Mouse (Mus musculus) embryonic facial prominence, embryonic 11.5 days (tissue): Measurements from ENCODE around the gene Eno1. TPM values are rescaled to one million over a fixed set of nuclear protein-coding genes. Genes with fewer than 3 reads are reported as not detected.

ENCODE experiments used
- ATAC-seq: fragments of 200-750 bp; cut with Nextera tagmentation; replicated peaks from 2 replicates; pipeline ENCODE4 v1.8.0; 2017; ENCODE audit warnings: low read depth; ENCODE audit not compliant: insufficient number of reproducible peaks, low FRiP score, low TSS enrichment
- DNase-seq: peaks from one replicate; pipeline ENCODE4 v3.0.0-alpha.2; 2015; ENCODE audit warnings: low spot score
- H3K27ac ChIP-seq: fragments of 300-500 bp; sonication (generic); replicated peaks from 2 replicates; pipeline ENCODE4 v1.5.1; 2014; ENCODE audit warnings: mild to moderate bottlenecking, low read depth, low read length, control low read depth
- H3K27me3 ChIP-seq: fragments of 300-500 bp; sonication (generic); 2 replicates; pipeline ENCODE4 v1.6.1; 2014; ENCODE audit warnings: mild to moderate bottlenecking, low read length, moderate library complexity, mixed read lengths; ENCODE audit not compliant: control insufficient read depth, insufficient read depth
- H3K36me3 ChIP-seq: fragments of 300-500 bp; sonication (generic); replicated peaks from 2 replicates; pipeline ENCODE4 v1.6.1; 2014; ENCODE audit warnings: low read depth, mild to moderate bottlenecking, low read length, moderate library complexity, mixed read lengths; ENCODE audit not compliant: control insufficient read depth, insufficient read depth
- H3K4me1 ChIP-seq: fragments of 300-500 bp; sonication (generic); 2 replicates; pipeline ENCODE4 v1.6.1; 2014; ENCODE audit warnings: low read length, mixed read lengths; ENCODE audit not compliant: control insufficient read depth, insufficient read depth
- H3K4me2 ChIP-seq: fragments of 300-500 bp; sonication (generic); 2 replicates; pipeline ENCODE4 v1.6.1; 2014; ENCODE audit warnings: low read depth, mild to moderate bottlenecking, control low read depth, low read length, moderate library complexity
- H3K4me3 ChIP-seq: fragments of 300-500 bp; sonication (generic); 2 replicates; pipeline ENCODE4 v1.5.1; 2014; ENCODE audit warnings: low read depth, low read length, control low read depth
- H3K9ac ChIP-seq: fragments of 300-500 bp; sonication (generic); replicated peaks from 2 replicates; pipeline ENCODE4 v1.6.1; 2014; ENCODE audit warnings: mild to moderate bottlenecking, control low read depth, low read length
- H3K9me3 ChIP-seq: fragments of 300-500 bp; sonication (generic); replicated peaks from 2 replicates; pipeline ENCODE4 v1.6.1; 2016; ENCODE audit warnings: mild to moderate bottlenecking, low read length, inconsistent platforms, mixed read lengths; ENCODE audit not compliant: control insufficient read depth
- WGBS: fragments of 180-500 bp; shearing (Covaris S2); extraction: QIAGEN DNeasy Blood & Tissue Kit; methylation state at CpG from one replicate; pipeline ENCODE4 v1.1.7; 2014; 5-methylcytosine and 5-hydroxymethylcytosine counted together
- polyA plus RNA-seq: library from polyadenylated mRNA; unstranded; fragments of >200 nt; fragmentation: Nextera tagmentation; extraction: Ambion mirVana; gene quantifications from 2 replicates; pipeline ENCODE4 v1.2.1, GENCODE M21; 2014

Gene Eno1
- polyA plus RNA-seq, 1 experiment from 2014 or later: 1,873 TPM

GRCm38 (mm10) chr4:150291900-150292299 is 55.4 kb downstream of the Eno1 start:
- ATAC-seq: no peak
- Histone ChIP-seq H3K4me3 (no peak overlapping the region), H3K4me2 (no peak overlapping the region)

GRCm38 (mm10) chr4:150294870-150295269 is 58.3 kb downstream of the Eno1 start:
- H3K36me3 ChIP-seq: no peaks in the 10 kb centered on the region; the same call in 1 of the 2 replicates
- H3K4me1 ChIP-seq: no peaks in the 10 kb centered on the region
- H3K9ac ChIP-seq: no peak overlapping the region
- no peaks in the 10 kb centered on the region for H3K9me3 ChIP-seq
- ATAC-seq: no peak
- no peak overlapping the region for H3K4me2 ChIP-seq
- WGBS: 94% methylated on average over 7 of the region's 7 CpGs
- no peak overlapping the region for H3K27ac ChIP-seq
- no peaks in the 10 kb centered on the region for H3K27me3 ChIP-seq
- no peak for DNase-seq
- no peak overlapping the region for H3K4me3 ChIP-seq

More at GRCm38 (mm10) chr4:150291900-150292299, 55.4 kb downstream of the Eno1 start:
- no peaks in the 10 kb centered on the region for H3K27me3 ChIP-seq
- H3K27ac ChIP-seq: no peak overlapping the region
- DNase-seq: no peak
- no peak overlapping the region for H3K9ac ChIP-seq
- no peaks in the 10 kb centered on the region for H3K9me3 ChIP-seq
- H3K36me3 ChIP-seq: no peaks in the 10 kb centered on the region; the same call in 1 of the 2 replicates
- H3K4me1 ChIP-seq: no peaks in the 10 kb centered on the region; the same call in 1 of the 2 replicates
- WGBS: 97% methylated on average over 3 of the region's 3 CpGs

DNA sequence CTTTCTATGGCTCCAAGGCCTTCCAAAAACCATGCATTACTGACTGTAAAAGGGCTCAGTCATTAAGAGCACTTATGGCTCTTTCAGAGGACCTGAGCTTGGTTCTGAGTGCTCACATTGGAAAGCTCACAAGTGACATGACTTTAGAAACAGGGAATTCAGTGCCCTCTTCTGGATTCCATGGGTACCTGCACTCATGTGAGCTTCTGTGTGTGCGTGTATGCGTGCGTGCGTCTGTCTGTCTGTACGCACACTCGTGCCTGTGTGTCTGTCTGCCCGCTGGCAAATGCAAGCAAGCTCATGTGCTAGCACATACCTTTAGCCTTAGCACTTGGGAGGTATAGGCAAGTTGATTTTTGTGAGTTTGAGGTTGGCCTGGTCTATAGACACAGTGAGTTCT is 59.4 kb downstream of the Eno1 start:
- no peak for DNase-seq
- no peak overlapping the region for H3K4me3 ChIP-seq
- H3K36me3 ChIP-seq: no peaks in the 10 kb centered on the region; the same call in 1 of the 2 replicates
- no peaks in the 10 kb centered on the region for H3K9me3 ChIP-seq
- no peaks in the 10 kb centered on the region for H3K4me1 ChIP-seq
- H3K4me2 ChIP-seq: no peak overlapping the region
- ATAC-seq: no peak
- H3K9ac ChIP-seq: no peak overlapping the region
- H3K27me3 ChIP-seq: no peaks in the 10 kb centered on the region
- WGBS: 96% methylated on average over 7 of the region's 7 CpGs
- H3K27ac ChIP-seq: no peak overlapping the region

Other genes with a start within 250 kb of the Eno1 start
- gene H6pd, start 227.7 kb upstream of the Eno1 start, polyA plus RNA-seq: 3.2 and 3.9 TPM in 2 replicates
- gene Gpr157, start 149.4 kb upstream of the Eno1 start, polyA plus RNA-seq: 0.18 and 0.28 TPM in 2 replicates
- 0.90 and 1.4 TPM in 2 replicates for gene Slc2a5, start 117.4 kb upstream of the Eno1 start, polyA plus RNA-seq
- gene Slc2a7, start 87.7 kb upstream of the Eno1 start, polyA plus RNA-seq: not detected in 2 replicates
- 0.18 TPM in 1 of 2 replicates, not detected in the other for gene Car6, start 35.4 kb upstream of the Eno1 start, polyA plus RNA-seq
- gene Rere, start 44.9 kb downstream of the Eno1 start, polyA plus RNA-seq: 22.9 and 28.7 TPM in 2 replicates